Comparison of ENCODE assay signal across 12 mouse cellular contexts in genomic region chr8:125493254-125493815, GRCm38 (mm10).
"Had no signal": no experiment of that assay in that cellular context is flagged by ENCODE, and none has a peak within 500 bp of the region (broad histone marks: within the 10 kb centered on the region; RNA-seq: fewer than 3 reads in every experiment).

No protein-coding gene starts in this region.

- H3K27ac ChIP-seq: intestine, embryonic 15.5 days; limb, embryonic 12.5 days; liver, embryonic 15.5 days; midbrain, embryonic 13.5 days had no signal

- DNase-seq: kidney, adult 18-20 months; kidney, postnatal 10 days; kidney, postnatal 4 days; liver; lung, adult 2 months; right cerebral cortex, postnatal 14 days; thymus, adult 2 months; thymus, postnatal 25 days had no signal

- H3K9me3 ChIP-seq: intestine, embryonic 15.5 days; limb, embryonic 12.5 days; liver, embryonic 15.5 days; midbrain, embryonic 13.5 days had no signal

- H3K4me3 ChIP-seq: intestine, embryonic 15.5 days; limb, embryonic 12.5 days; liver, embryonic 15.5 days; midbrain, embryonic 13.5 days had no signal

- H3K27me3 ChIP-seq: intestine, embryonic 15.5 days; limb, embryonic 12.5 days; liver, embryonic 15.5 days; midbrain, embryonic 13.5 days had no signal

- H3K36me3 ChIP-seq: intestine, embryonic 15.5 days; liver, embryonic 15.5 days had no signal

- H3K4me2 ChIP-seq: intestine, embryonic 15.5 days; limb, embryonic 12.5 days; liver, embryonic 15.5 days; midbrain, embryonic 13.5 days had no signal

- ATAC-seq: intestine, embryonic 15.5 days; midbrain, embryonic 13.5 days had no signal

- H3K9ac ChIP-seq: intestine, embryonic 15.5 days; limb, embryonic 12.5 days; liver, embryonic 15.5 days; midbrain, embryonic 13.5 days had no signal
